Mouse (Mus musculus) stomach, embryonic 14.5 days (tissue): ENCODE data around the gene Zfp462. TPM values are rescaled to one million over a fixed set of nuclear protein-coding genes. Genes with fewer than 3 reads are reported as not detected.

Experiments
- ATAC-seq: fragments of 200-750 bp; cut with Nextera tagmentation; 2 replicates; pipeline ENCODE4 v1.8.0; 2017; ENCODE audit warnings: low read depth, moderate TSS enrichment; ENCODE audit not compliant: insufficient number of reproducible peaks, insufficient read depth, low FRiP score
- H3K27ac ChIP-seq: fragments of 300-500 bp; sonication (generic); 2 replicates; pipeline ENCODE4 v1.5.1; 2014; ENCODE audit warnings: mild to moderate bottlenecking, low read length, moderate library complexity, mixed read lengths
- H3K27me3 ChIP-seq: fragments of 300-500 bp; sonication (generic); 2 replicates; pipeline ENCODE4 v1.6.1; 2014; ENCODE audit warnings: low read length, control low read depth, mixed read lengths; ENCODE audit not compliant: control insufficient read depth, insufficient read depth
- H3K36me3 ChIP-seq: fragments of 300-500 bp; sonication (generic); 2 replicates; pipeline ENCODE4 v1.6.1; 2014; ENCODE audit warnings: mild to moderate bottlenecking, control low read depth, low read length, moderate library complexity, mixed read lengths; ENCODE audit not compliant: control insufficient read depth, insufficient read depth
- H3K4me1 ChIP-seq: fragments of 300-500 bp; sonication (generic); 2 replicates; pipeline ENCODE4 v1.6.1; 2014; ENCODE audit warnings: low read length, control low read depth, mixed read lengths; ENCODE audit not compliant: control insufficient read depth, insufficient read depth
- H3K4me2 ChIP-seq: fragments of 300-500 bp; sonication (generic); replicated peaks from 2 replicates; pipeline ENCODE4 v1.6.1; 2014; ENCODE audit warnings: low read depth, low read length, control low read depth
- H3K4me3 ChIP-seq: fragments of 300-500 bp; sonication (generic); 2 replicates; pipeline ENCODE4 v1.5.1; 2014; ENCODE audit warnings: low read depth, low read length, control low read depth
- H3K9ac ChIP-seq: fragments of 300-500 bp; sonication (generic); replicated peaks from 2 replicates; pipeline ENCODE4 v1.6.1; 2014; ENCODE audit warnings: low read depth, mild to moderate bottlenecking, control low read depth, low read length, moderate library complexity, mixed read lengths
- H3K9me3 ChIP-seq: fragments of 300-500 bp; sonication (generic); 2 replicates; pipeline ENCODE4 v1.6.1; 2016; ENCODE audit warnings: low read depth, low read length, control low read depth; ENCODE audit not compliant: control insufficient read depth
- WGBS: fragments of 180-500 bp; shearing (Covaris S2); extraction: QIAGEN DNeasy Blood & Tissue Kit; methylation state at CpG from one replicate; pipeline ENCODE4 v1.1.7; 2014; 5-methylcytosine and 5-hydroxymethylcytosine counted together
- polyA plus RNA-seq: library from polyadenylated mRNA; unstranded; fragments of >200 nt; fragmentation: Nextera tagmentation; extraction: Ambion mirVana; gene quantifications from 2 replicates; pipeline ENCODE4 v1.2.1, GENCODE M21; 2014

Zfp462 gene
- polyA plus RNA-seq, 1 experiment from 2014 or later, result 6.9 TPM

- Histone ChIP-seq H3K27me3 (no peaks in the 10 kb centered on the region), H3K27ac (no peak overlapping the region), H3K9me3 (no peaks in the 10 kb centered on the region), H3K4me1 (no peaks in the 10 kb centered on the region), H3K4me2 (no peak overlapping the region), H3K9ac (no peak overlapping the region), H3K4me3 (no peak overlapping the region), H3K36me3 (no peaks in the 10 kb centered on the region)
- WGBS, result 33% methylated on average over 8 of the region's 8 CpGs
- no peak for ATAC-seq
These were observed 87.6 kb downstream of the Zfp462 start for GRCm38 (mm10) chr4:55032317-55032930.

- Histone ChIP-seq H3K9me3 (no peaks in the 10 kb centered on the region), H3K27ac (no peak overlapping the region), H3K9ac (no peak overlapping the region), H3K4me2 (no peak overlapping the region), H3K4me1 (no peaks in the 10 kb centered on the region), H3K36me3 (no peaks in the 10 kb centered on the region; the same call in 1 of the 2 replicates), H3K27me3 (no peaks in the 10 kb centered on the region), H3K4me3 (no peak overlapping the region)
- ATAC-seq, result no peak
- WGBS, result 85% methylated on average over 6 of the region's 6 CpGs
These were observed 88.6 kb downstream of the Zfp462 start for GRCm38 (mm10) chr4:55033452-55033851.

- H3K27me3 ChIP-seq, result no peaks in the 10 kb centered on the region
- H3K9me3 ChIP-seq, result no peaks in the 10 kb centered on the region
- no peak overlapping the region for H3K4me2 ChIP-seq
- H3K36me3 ChIP-seq, result no peaks in the 10 kb centered on the region; the same call in 1 of the 2 replicates
- WGBS, result 84% methylated on average over 6 of the region's 6 CpGs
- no peak overlapping the region for H3K27ac ChIP-seq
- ATAC-seq, result no peak
- H3K9ac ChIP-seq, result no peak overlapping the region
- no peak overlapping the region for H3K4me3 ChIP-seq
- H3K4me1 ChIP-seq, result no peaks in the 10 kb centered on the region
These were observed 93.3 kb downstream of the Zfp462 start for GRCm38 (mm10) chr4:55038139-55038538.

- H3K4me2 ChIP-seq, result no peak overlapping the region
These were observed 95.6 kb downstream of the Zfp462 start for GRCm38 (mm10) chr4:55040258-55040964.

GRCm38 (mm10) chr4:55041106-55041730, 96.4 kb downstream of the Zfp462 start:
- no peak overlapping the region for H3K4me3 ChIP-seq
- no peak overlapping the region for H3K27ac ChIP-seq
- H3K27me3 ChIP-seq, result no peaks in the 10 kb centered on the region
- H3K9ac ChIP-seq, result no peak overlapping the region
- H3K4me2 ChIP-seq, result no peak overlapping the region
- H3K36me3 ChIP-seq, result peaks cover 10% of the 10 kb centered on the region; the same call in 1 of the 2 replicates
- WGBS, result 87% methylated on average over 6 of the region's 6 CpGs
- no peak for ATAC-seq
- no peaks in the 10 kb centered on the region for H3K9me3 ChIP-seq
- no peaks in the 10 kb centered on the region for H3K4me1 ChIP-seq

More at GRCm38 (mm10) chr4:55040258-55040964, 95.6 kb downstream of the Zfp462 start:
- Histone ChIP-seq H3K9ac (no peak overlapping the region), H3K27me3 (no peaks in the 10 kb centered on the region), H3K9me3 (no peaks in the 10 kb centered on the region), H3K27ac (no peak overlapping the region), H3K4me3 (no peak overlapping the region), H3K4me1 (no peaks in the 10 kb centered on the region), H3K36me3 (peaks cover 10% of the 10 kb centered on the region; the same call in 1 of the 2 replicates)
- 83% methylated on average over 8 of the region's 8 CpGs for WGBS
- no peak for ATAC-seq

GRCm38 (mm10) chr4:55042573-55042972, 97.7 kb downstream of the Zfp462 start:
- 0 out of 2 replicates have a peak, but pooled peaks cover 3% of the 10 kb centered on the region for H3K4me1 ChIP-seq
- H3K4me3 ChIP-seq, result no peak overlapping the region
- peaks cover 10% of the 10 kb centered on the region; the same call in 1 of the 2 replicates for H3K36me3 ChIP-seq
- ATAC-seq, result no peak
- no peak overlapping the region for H3K4me2 ChIP-seq
- no peak overlapping the region for H3K27ac ChIP-seq
- H3K9ac ChIP-seq, result no peak overlapping the region
- no peaks in the 10 kb centered on the region for H3K9me3 ChIP-seq
- WGBS, result 66% methylated on average over 4 of the region's 4 CpGs
- H3K27me3 ChIP-seq, result no peaks in the 10 kb centered on the region

GRCm38 (mm10) chr4:55047266-55047665, 102.4 kb downstream of the Zfp462 start:
- WGBS, result 62% methylated on average over 7 of the region's 7 CpGs
- ATAC-seq, result no peak
- Histone ChIP-seq H3K4me3 (no peak overlapping the region), H3K4me1 (0 out of 2 replicates have a peak, but pooled peaks cover 3% of the 10 kb centered on the region), H3K9me3 (no peaks in the 10 kb centered on the region), H3K4me2 (no peak overlapping the region), H3K36me3 (peaks cover 29% of the 10 kb centered on the region), H3K27ac (0 out of 2 replicates have a peak overlapping the region, but pooled peaks have one; percentile 2), H3K27me3 (no peaks in the 10 kb centered on the region), H3K9ac (no peak overlapping the region)

- 72% methylated on average over 16 of the region's 16 CpGs for WGBS
- Histone ChIP-seq H3K36me3 (peaks cover 37% of the 10 kb centered on the region), H3K4me2 (no peak overlapping the region), H3K27ac (no peak overlapping the region), H3K9ac (no peak overlapping the region), H3K4me1 (0 out of 2 replicates have a peak, but pooled peaks cover 3% of the 10 kb centered on the region), H3K9me3 (no peaks in the 10 kb centered on the region), H3K4me3 (no peak overlapping the region), H3K27me3 (no peaks in the 10 kb centered on the region)
- no peak for ATAC-seq
These were observed 105.2 kb downstream of the Zfp462 start for GRCm38 (mm10) chr4:55049938-55050610.
